Mouse (Mus musculus): Measurements from ENCODE around the gene Psap. TPM values are rescaled to one million over a fixed set of nuclear protein-coding genes. Genes with fewer than 3 reads are reported as not detected.

Gene Psap
- 1,000 to 10,000 TPM; 1,584 to 2,210 TPM for total RNA-seq (2023)

DNA sequence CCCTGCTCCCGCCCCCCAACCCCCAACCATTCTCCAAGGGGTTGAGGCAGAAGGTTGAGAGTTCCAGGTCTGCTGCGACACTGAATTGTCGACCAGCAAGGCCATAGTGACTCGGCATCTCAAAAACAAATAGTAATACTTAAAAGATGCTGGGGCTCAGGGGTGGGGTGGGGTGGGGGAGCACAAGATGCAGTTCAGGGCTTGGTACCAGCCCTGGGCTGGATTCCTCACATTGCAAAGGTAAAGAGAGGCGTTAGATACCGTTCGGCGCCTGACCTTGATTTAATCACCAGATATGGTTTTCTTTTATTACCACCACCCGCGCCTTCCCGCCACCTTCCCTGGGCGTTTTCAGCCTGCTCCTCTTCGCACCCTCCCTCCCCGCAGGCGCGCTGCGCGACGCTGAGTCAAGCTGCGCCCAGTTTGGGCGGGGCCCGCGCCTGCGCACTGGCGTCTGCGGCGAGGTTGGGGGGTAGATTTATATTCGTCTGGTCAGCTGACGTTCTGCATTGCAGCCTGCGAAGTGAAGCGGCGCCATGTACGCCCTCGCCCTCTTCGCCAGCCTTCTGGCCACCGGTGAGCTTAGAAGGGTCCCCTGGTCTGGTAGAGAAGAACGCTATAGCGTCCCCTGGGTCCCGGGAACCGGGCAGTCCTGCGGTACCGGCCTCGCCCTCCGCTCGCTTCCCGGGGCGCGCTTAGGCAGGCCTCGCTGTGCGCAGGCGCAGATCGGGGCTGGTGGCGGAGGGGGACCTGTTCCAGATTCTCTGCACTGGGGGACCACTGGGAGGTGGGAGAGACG is at the start of gene Psap:
TSS of gene Psap (plus strand) at position 421 of the 799 bp plus-strand sequence.

DNA sequence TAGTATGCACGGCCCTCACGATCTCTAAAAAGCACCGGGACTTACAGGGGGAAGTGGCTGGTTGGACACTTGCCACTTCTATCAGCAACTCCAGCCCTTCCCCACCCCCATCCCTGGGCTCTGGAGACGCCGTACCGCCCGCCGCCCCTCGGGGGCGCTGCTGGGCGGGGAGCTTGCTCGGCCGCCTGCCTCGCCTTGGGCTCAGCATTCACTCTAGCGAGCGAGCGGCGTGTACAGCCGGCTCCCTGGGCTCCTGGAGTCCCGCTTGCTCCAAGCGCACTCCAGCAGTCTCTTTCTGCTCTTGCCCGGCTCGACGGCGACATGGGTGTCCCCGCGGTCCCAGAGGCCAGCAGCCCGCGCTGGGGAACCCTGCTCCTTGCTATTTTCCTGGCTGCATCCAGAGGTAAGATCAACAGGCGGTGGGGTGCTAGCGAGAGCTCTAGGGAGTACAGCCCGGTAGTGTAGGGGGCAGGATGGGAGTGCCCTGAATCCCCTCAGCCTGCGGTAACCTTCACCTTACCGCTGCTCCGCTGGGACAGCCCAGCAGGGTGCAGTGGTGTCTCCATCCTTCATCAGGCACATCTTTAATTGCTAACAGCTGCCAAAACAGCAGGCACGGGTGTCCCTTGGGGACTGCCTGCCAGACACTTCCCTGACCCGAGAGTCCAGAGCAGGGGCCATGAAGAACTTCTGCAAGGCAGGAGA is 69.4 kb downstream of the Psap start, which contains the start of gene Vsir:
TSS of gene Vsir (plus strand) at position 151 of the 705 bp plus-strand sequence.

Other genes starting within 250 kb of the Psap start
- under 1 TPM; 0.26 to 0.33 TPM for gene Spock2, start 171.4 kb upstream of the Psap start, total RNA-seq (2023)
- gene Chst3, start 58.4 kb upstream of the Psap start, total RNA-seq (2023) = 1 to 10 TPM in 1 of 2 experiments, under 1 TPM in 1; 0.98 to 3.7 TPM
- gene Vsir, start 69.2 kb downstream of the Psap start, total RNA-seq (2023) = 100 to 1,000 TPM; 734 to 749 TPM
- gene Gm17455, start 122.1 kb downstream of the Psap start, total RNA-seq (2023) = 1 to 10 TPM; 2.7 to 6.1 TPM

All from neutrophil, adult 59 days (primary cell).